Mouse (Mus musculus) right cerebral cortex, postnatal 36 days (tissue): ENCODE data around the gene Serinc2.
"Not testable (repeated sequence)": the region's sequence is repeated elsewhere in the genome, so short reads cannot be mapped to it uniquely, and the experiment has no call there.

ENCODE experiments used
- DNase-seq, 2 experiments: peaks; one replicate each; pipeline ENCODE4 v3.0.0; 2022; ENCODE audit warnings: low spot score in 2 of 2, mixed read lengths in 1 of 2

Gene Serinc2

GRCm38 (mm10) chr4:130264131-130264530 is 14.9 kb downstream of the Serinc2 start:
- no peak for DNase-seq

- DNase-seq: no peak
These were observed 18.6 kb downstream of the Serinc2 start for GRCm38 (mm10) chr4:130260406-130260805.

GRCm38 (mm10) chr4:130252441-130253157 is 26.4 kb downstream of the Serinc2 start:
- DNase-seq: no peak

DNA sequence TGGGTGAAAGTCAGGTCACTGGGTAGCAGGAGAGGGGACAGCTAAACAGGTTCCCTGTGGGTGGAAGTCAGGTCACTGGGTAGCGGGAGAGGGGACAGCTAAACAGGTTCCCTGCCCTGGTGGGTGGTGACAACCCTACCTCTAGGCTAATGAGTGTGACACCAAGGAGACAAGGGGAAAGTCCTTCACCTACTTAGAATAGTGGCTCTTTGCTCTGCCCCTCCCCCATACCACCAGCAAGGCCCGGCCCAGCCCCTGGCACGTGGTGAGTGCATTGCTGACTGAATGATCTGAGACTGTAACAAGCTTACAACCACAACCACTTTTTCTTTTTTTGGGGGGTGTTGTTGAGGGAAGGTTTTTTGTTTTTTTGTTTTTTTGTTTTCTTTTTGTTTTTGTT is 27.2 kb downstream of the Serinc2 start:
- no peak for DNase-seq

DNA sequence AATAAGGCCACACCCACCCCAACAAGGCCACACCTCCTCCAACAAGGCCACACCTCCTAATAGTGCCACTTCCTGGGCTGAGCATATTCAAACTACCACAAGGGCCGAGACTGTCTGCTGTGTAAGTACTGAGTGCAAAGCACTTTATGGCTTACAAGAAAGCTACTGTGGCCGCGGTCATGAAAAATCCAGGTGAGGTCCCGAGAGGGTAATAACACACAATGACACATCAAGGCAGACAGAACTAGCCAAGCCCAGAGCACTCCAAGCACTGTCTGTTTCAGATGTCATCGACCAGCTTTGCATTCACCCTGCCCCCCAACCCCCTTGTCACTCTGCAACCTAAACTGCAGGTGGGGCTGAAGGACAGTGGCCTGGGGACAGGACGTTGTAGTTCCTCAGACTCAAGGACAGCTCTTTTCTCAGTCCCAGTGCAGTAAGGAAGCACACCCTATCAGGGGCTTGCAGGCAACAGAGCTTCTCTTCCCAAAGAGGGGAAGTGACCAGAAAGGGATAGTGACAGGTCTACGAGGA is 27.8 kb downstream of the Serinc2 start:
- no peak for DNase-seq

DNA sequence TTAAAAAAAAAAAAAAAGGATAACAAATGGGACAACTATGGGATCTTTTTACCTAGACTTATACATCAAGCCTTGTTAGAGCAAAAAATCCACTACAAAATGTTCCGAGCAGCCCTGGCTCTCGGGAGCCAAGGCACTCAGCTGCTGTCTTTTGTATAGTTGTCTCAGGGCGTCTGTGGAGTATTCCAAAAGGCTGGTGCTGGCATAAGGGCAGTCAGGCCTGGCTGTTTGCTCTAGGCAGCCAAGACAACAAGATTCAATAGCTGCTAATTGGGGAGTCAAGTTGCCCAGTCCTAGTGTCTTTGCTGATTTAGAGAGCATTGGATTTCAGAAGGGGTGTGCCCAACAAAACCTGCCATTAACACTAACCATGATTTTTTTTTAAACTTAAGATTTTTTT is 30.4 kb downstream of the Serinc2 start:
- no peak for DNase-seq

- DNase-seq: peak; percentile 32 to 34
These were observed 32.9 kb downstream of the Serinc2 start for GRCm38 (mm10) chr4:130246132-130246531.

GRCm38 (mm10) chr4:130244749-130245148 is 34.3 kb downstream of the Serinc2 start:
- no peak for DNase-seq

DNA sequence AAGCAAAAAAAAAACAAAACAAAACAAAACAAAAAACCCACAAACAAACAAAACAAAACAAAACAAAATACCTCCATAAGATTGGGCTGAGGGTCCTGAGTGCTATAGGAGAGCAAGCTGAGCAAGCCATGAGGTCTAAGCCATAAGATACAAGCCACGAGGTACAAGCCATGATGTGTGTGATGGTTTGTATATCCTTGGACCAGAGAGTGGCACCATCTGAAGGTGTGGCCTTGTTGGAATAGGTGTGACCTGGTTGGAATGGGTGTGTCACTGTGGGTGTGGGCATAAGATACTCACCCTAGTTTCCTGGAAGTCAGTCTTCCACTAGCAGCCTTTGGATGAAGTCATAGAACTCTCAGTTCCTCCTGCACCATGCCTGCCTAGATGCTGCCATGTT is 35.4 kb downstream of the Serinc2 start:
- not testable (repeated sequence) for DNase-seq

GRCm38 (mm10) chr4:130242956-130243355 is 36.0 kb downstream of the Serinc2 start:
- DNase-seq: no peak

DNA sequence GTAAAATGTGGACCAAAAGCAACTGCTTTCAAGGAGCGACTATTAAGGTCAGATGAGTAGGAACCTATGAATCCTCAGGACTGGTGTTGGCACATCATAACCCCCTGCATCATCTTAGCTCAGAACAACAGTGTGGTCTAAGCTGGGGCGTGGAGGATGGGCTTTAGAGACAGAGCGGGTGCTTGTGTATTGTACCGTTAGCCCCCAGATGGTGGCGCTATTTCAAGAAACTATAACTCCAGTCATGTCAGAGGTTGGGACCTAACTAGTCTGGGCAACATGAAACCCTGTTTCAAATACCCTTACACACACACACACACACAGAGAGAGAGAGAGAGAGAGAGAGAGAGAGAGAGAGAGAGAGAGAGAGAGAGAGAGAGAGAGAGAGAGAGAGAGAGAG is 38.3 kb downstream of the Serinc2 start:
- no peak for DNase-seq

- DNase-seq: no peak
These were observed 41.4 kb downstream of the Serinc2 start for GRCm38 (mm10) chr4:130237607-130238006.

DNA sequence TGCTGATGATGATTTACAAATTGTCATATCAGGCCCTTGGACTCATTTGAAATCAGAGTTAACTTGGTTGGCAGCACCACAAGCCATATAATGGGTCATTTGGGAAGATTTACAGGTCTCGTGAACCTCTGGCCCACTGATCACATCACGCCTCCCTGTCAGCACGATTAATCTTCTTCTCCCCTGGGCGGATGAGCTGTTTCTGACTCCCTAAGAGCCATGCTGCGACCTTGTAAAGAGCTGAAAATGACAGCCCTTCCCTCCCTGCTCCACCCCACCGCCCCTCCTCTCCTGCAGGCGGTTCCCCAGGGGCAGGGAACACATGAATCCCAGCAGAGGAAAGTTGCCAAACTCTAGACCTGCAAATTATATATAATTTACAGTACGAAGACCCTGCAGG is 42.6 kb downstream of the Serinc2 start:
- DNase-seq: no peak

- DNase-seq: no peak
These were observed 54.9 kb downstream of the Serinc2 start for GRCm38 (mm10) chr4:130224071-130224470.

DNA sequence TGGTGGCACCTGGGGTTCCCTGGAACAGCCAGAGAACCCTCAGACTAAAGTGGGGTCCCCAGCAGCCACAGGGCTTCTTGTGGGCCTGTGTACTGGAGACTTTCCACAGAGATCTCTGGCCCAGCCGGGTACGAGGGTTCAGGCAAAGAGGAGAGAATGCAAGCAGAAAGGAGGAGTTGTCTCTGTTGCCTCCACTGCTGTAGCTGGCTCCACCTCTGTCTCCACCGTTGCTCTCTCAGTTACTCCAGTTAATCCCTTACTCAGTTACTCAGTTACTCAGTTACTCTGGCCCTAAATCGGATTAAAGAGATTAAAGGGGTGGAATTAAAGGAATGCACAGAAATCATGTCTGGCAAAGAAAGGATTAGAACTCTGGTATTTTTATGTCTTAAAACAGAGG is 56.8 kb downstream of the Serinc2 start, which contains the start of gene Gm853:
Gene Gm853, minus strand, starts transcription at position 223 of the 400 bp plus-strand sequence.
- no peak for DNase-seq

DNA sequence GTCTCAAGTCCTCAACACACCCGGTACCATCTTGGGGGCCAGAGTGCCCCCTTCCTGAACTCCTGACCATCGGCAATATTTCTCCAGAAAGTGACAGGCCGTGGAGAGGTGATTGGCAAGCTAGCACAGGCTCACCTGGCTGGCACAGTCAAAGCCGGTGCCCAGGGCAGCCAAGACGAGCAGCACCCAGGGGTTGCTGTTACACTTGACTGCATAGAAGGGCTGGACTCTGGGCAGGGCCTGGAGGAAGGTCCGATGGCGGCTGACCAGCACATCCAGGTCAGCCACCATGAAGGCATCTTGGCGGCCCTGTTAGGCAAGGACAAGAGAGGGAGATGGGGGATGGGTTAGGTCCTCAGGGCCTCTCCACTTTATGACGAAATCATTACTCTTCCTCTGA is 58.8 kb downstream of the Serinc2 start:
- no peak for DNase-seq

GRCm38 (mm10) chr4:130215392-130215791 is 63.6 kb downstream of the Serinc2 start:
- no peak for DNase-seq

DNA sequence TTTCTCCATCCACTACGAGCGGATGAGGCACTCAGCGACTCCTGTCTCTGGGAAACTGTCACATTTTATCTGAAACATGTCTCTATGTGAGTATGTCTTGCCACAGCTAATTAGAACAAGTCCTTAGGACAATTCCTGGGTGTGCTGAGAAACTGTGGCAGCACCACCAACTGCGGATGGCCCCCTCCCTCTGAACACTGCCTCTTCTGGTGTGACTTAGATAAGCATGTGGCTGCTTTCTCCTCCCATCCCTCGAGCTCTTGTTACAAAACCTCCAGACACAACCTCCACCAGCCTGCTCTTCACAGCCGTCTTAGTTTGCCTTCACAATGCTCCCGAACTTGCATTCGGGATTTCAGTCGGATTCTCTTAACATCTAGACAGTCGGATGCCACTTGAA is 65.1 kb downstream of the Serinc2 start:
- no peak for DNase-seq

- no peak for DNase-seq
These were observed 65.8 kb downstream of the Serinc2 start for GRCm38 (mm10) chr4:130213197-130213596.

- no peak for DNase-seq
These were observed 66.6 kb downstream of the Serinc2 start for GRCm38 (mm10) chr4:130212421-130212820.

- DNase-seq: no peak
These were observed 67.1 kb downstream of the Serinc2 start for GRCm38 (mm10) chr4:130211870-130212269.
